Mouse (Mus musculus): ENCODE measurements at regions not wholly inside any gene's neighbourhood (a gene's known extent, or its start where the extent isn't known, plus 50 kb on each side); places are given as distances from the start of the nearest gene placed in this dataset.
A peak's percentile ranks its signal among the peaks of the same experiment; 100 is the strongest.

GRCm38 (mm10) chr10:102943156-102943555, 86.9 kb downstream of the Alx1 start:
- DNase-seq (ENCODE audit: low spot score) = no peak

GRCm38 (mm10) chr10:102940823-102941519, 89.0 kb downstream of the Alx1 start:
- no peak for DNase-seq (ENCODE audit: low spot score)

- no peak for DNase-seq (ENCODE audit: low spot score)
These were observed 98.6 kb downstream of the Alx1 start for GRCm38 (mm10) chr10:102931445-102931844.

GRCm38 (mm10) chr10:102928651-102929050, 101.4 kb downstream of the Alx1 start:
- DNase-seq (ENCODE audit: low spot score) = no peak

GRCm38 (mm10) chr10:102897368-102897767, 132.6 kb downstream of the Alx1 start:
- no peak for DNase-seq (ENCODE audit: low spot score)

GRCm38 (mm10) chr10:102895952-102896351, 134.1 kb downstream of the Alx1 start:
- no peak for DNase-seq (ENCODE audit: low spot score)

- DNase-seq (ENCODE audit: low spot score) = no peak
These were observed 137.6 kb downstream of the Alx1 start for GRCm38 (mm10) chr10:102892373-102892772.

- DNase-seq (ENCODE audit: low spot score) = no peak
These were observed 140.3 kb downstream of the Alx1 start for GRCm38 (mm10) chr10:102889709-102890108.

- DNase-seq (ENCODE audit: low spot score) = no peak
These were observed 148.1 kb downstream of the Alx1 start for GRCm38 (mm10) chr10:102881824-102882438.

- peak; percentile 3 for DNase-seq (ENCODE audit: low spot score)
These were observed 152.0 kb downstream of the Alx1 start for GRCm38 (mm10) chr10:102878010-102878409.

- no peak for DNase-seq (ENCODE audit: low spot score)
These were observed 153.1 kb downstream of the Alx1 start for GRCm38 (mm10) chr10:102876946-102877345.

- no peak for DNase-seq (ENCODE audit: low spot score)
These were observed 163.1 kb downstream of the Alx1 start for GRCm38 (mm10) chr10:102866920-102867319.

GRCm38 (mm10) chr10:102836567-102837224, 193.3 kb downstream of the Alx1 start:
- DNase-seq (ENCODE audit: low spot score) = no peak

GRCm38 (mm10) chr10:102835814-102836213, 194.2 kb downstream of the Alx1 start:
- DNase-seq (ENCODE audit: low spot score) = no peak

GRCm38 (mm10) chr10:102829606-102830005, 200.4 kb downstream of the Alx1 start:
- DNase-seq (ENCODE audit: low spot score) = no peak

GRCm38 (mm10) chr10:102823434-102823833, 206.6 kb downstream of the Alx1 start:
- DNase-seq (ENCODE audit: low spot score) = no peak

GRCm38 (mm10) chr10:102801391-102801790, 228.6 kb downstream of the Alx1 start:
- DNase-seq (ENCODE audit: low spot score) = no peak

- no peak for DNase-seq (ENCODE audit: low spot score)
These were observed 250.8 kb downstream of the Alx1 start for GRCm38 (mm10) chr10:102779243-102779642.

- DNase-seq (ENCODE audit: low spot score) = no peak
These were observed 251.7 kb downstream of the Rassf9 start for GRCm38 (mm10) chr10:102763696-102764095.

GRCm38 (mm10) chr10:102762378-102762777, 250.4 kb downstream of the Rassf9 start:
- DNase-seq (ENCODE audit: low spot score) = no peak

GRCm38 (mm10) chr10:102735207-102735606, 223.2 kb downstream of the Rassf9 start:
- DNase-seq (ENCODE audit: low spot score) = peak; percentile 12

- no peak for DNase-seq (ENCODE audit: low spot score)
These were observed 220.4 kb downstream of the Rassf9 start for GRCm38 (mm10) chr10:102732420-102732819.

GRCm38 (mm10) chr10:102712263-102712662, 200.2 kb downstream of the Rassf9 start:
- peak; percentile 17 for DNase-seq (ENCODE audit: low spot score)
